Mouse (Mus musculus) cortical plate, adult 2 months (tissue): Measurements from ENCODE around the gene Lmod3. TPM values are rescaled to one million over a fixed set of nuclear protein-coding genes. Genes with fewer than 3 reads are reported as not detected.

Experiments used
- H3K27ac ChIP-seq: fragments of 200-500 bp; 2 replicates; pipeline ENCODE4 v1.5.1; 2012; ENCODE audit warnings: low read length, control low read depth, inconsistent platforms; ENCODE audit not compliant: insufficient read depth
- H3K4me1 ChIP-seq: fragments of 200-500 bp; 2 replicates; pipeline ENCODE4 v1.6.1; 2011; ENCODE audit warnings: low read length; ENCODE audit not compliant: control insufficient read depth, insufficient read depth
- H3K4me3 ChIP-seq: fragments of 200-500 bp; 2 replicates; pipeline ENCODE4 v1.5.1; 2011; ENCODE audit warnings: mild to moderate bottlenecking, low read length, control low read depth; ENCODE audit not compliant: insufficient read depth
- CTCF ChIP-seq: fragments of 200-500 bp; IDR thresholded peaks from 2 replicates; pipeline ENCODE4 v1.5.1; 2011; ENCODE audit warnings: mild to moderate bottlenecking, control low read depth, low read length; ENCODE audit not compliant: insufficient read depth; ENCODE audit errors: extremely low read depth
- POLR2A ChIP-seq: fragments of 200-500 bp; IDR thresholded peaks from 2 replicates; pipeline ENCODE4 v1.6.1; 2011; ENCODE audit warnings: mild to moderate bottlenecking, low read length, control low read depth; ENCODE audit not compliant: insufficient read depth; ENCODE audit errors: extremely low read depth
- polyA plus RNA-seq: library from polyadenylated mRNA; depleted of rRNA; stranded (reverse); fragments of >200 nt; gene quantifications from 2 replicates; pipeline ENCODE4 v1.2.3, GENCODE M21; 2012

Lmod3 gene
- polyA plus RNA-seq, 1 experiment, result 0.10 TPM

GRCm38 (mm10) chr6:97222321-97222720 lies 30.2 kb downstream of the Lmod3 start:
- TF ChIP-seq CTCF (no peak), POLR2A (no peak)
- H3K4me3 ChIP-seq, result no peak overlapping the region
- H3K4me1 ChIP-seq, result peaks cover 13% of the 10 kb centered on the region
- 0 out of 2 replicates have a peak overlapping the region, but pooled peaks have one; percentile 44 for H3K27ac ChIP-seq

DNA sequence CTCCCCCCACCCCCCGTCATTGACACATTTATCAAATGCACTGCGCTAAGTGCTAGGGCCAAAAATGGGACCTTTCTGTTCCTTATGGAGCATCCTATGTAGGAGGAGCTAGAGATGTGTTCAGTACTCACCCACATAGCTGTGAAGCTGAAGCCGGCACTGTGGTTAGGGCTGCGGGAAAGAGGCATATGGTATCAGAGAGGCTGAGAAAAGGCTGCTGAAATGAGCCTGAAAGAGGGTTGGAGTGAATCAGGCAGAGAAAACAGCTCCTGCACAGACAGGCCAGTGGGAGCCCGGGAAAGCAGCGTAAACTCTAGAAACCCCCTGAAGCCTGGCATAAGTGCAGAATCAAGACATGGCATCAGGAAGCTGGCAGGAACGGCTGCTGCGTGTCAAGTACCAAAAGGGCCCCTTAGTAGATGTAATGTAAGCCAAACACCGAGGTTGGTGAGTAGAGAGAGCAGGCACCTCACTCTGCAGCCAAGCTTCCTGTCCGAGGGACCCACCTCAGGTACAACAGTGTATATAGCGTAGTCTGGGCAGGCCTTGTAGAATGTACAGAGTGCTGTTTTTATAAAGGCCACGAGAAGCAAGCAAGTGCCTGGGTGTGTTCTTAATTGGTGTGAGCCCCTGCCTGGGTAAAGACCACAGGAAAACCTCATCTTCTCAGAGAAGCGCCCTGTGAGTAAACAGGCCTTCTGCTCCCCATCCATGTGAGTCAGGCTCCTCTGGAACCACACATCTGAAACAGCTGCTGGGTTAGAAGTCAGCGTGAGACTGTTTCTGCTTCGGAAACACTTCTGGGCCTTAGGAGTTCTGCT lies 31.1 kb downstream of the Lmod3 start:
- peak overlapping the region; percentile 44; the same call in 1 of the 2 replicates for H3K27ac ChIP-seq
- peak; percentile 40; the same call in 1 of the 2 replicates for TF ChIP-seq POLR2A
- TF ChIP-seq CTCF, result no peak
- no peak overlapping the region for H3K4me3 ChIP-seq
- H3K4me1 ChIP-seq, result peaks cover 13% of the 10 kb centered on the region

- no peak overlapping the region for H3K4me3 ChIP-seq
- no peak for TF ChIP-seq CTCF
- TF ChIP-seq POLR2A, result no peak
- H3K27ac ChIP-seq, result no peak overlapping the region
Measured at GRCm38 (mm10) chr6:97220672-97221071, 31.9 kb downstream of the Lmod3 start.

DNA sequence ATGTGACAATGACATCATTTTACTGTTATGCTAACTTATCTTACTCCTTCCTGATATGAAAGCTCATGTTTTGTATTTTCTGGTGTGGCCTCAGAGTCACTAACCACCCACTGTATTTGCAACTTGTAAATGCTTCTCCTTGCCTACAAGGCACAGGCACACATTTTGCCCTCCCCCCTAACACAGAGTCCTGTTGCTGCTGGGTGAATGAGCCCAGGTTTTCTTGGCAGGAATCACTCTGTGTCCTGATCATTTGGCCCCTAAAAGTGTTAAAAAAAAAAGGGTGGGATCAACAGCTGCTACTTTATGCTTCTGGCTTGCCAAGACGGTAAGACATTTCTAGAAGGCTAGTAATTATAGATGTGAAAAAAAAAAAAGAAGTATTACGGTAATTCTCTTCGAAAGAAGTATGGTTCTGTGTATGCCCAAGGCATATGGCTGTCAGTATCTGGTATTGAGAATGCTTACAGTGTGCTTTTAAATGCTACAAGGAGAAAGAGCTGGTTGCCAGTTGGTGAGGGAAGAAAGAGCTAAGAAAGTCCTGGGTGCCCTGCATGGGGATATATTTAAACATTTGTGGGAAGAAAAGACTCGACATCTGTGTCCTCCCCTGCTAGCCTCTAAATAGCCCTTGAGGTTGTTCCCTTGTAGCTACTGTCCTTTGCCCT lies 36.3 kb downstream of the Lmod3 start:
- Histone ChIP-seq H3K4me1 (peaks cover 5% of the 10 kb centered on the region), H3K27ac (no peak overlapping the region), H3K4me3 (no peak overlapping the region)
- no peak for TF ChIP-seq CTCF
- TF ChIP-seq POLR2A, result no peak

More at GRCm38 (mm10) chr6:97220672-97221071, 31.9 kb downstream of the Lmod3 start:
- peaks cover 11% of the 10 kb centered on the region for H3K4me1 ChIP-seq

- Histone ChIP-seq H3K27ac (no peak overlapping the region), H3K4me1 (peaks cover 3% of the 10 kb centered on the region; the same call in 1 of the 2 replicates), H3K4me3 (peak overlapping the region; percentile 97)
- TF ChIP-seq CTCF (no peak), POLR2A (no peak)
Measured at GRCm38 (mm10) chr6:97211981-97212380, 40.6 kb downstream of the Lmod3 start.

DNA sequence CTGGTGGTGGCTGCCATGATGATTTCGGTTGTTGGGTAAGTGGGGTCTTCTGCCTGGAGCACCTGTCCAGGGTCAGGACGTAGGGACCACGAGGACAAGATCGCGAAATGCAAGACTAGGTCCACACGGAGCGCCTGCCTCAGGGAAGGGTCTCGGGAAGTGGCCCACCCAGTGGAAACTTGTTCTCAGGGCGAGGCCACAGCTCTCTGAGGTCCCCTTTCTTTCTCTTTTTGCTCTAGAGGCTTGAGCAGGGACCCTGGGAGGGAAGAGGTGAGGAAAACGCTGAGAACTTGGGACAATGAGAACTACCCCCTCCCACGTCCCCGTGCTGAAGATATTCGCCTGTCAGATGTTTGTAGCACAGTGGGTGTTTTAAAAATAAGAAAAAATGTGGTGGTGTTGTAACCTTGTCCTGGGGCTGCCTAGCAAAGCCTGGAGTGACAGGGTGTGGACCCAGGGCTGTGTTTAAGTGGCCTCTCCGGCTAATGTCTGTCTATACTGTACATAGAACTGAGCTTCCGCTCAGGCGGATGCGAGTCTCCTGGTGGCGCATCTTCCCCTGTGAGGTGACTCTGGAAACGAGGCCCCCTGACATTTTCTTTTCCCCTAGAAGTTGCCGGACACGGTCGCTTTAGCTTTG lies 41.5 kb downstream of the Lmod3 start:
- H3K4me1 ChIP-seq, result peaks cover 3% of the 10 kb centered on the region; the same call in 1 of the 2 replicates
- peak overlapping the region; percentile 97 for H3K4me3 ChIP-seq
- TF ChIP-seq POLR2A, result no peak
- TF ChIP-seq CTCF, result no peak
- peak overlapping the region; percentile 83 for H3K27ac ChIP-seq

DNA sequence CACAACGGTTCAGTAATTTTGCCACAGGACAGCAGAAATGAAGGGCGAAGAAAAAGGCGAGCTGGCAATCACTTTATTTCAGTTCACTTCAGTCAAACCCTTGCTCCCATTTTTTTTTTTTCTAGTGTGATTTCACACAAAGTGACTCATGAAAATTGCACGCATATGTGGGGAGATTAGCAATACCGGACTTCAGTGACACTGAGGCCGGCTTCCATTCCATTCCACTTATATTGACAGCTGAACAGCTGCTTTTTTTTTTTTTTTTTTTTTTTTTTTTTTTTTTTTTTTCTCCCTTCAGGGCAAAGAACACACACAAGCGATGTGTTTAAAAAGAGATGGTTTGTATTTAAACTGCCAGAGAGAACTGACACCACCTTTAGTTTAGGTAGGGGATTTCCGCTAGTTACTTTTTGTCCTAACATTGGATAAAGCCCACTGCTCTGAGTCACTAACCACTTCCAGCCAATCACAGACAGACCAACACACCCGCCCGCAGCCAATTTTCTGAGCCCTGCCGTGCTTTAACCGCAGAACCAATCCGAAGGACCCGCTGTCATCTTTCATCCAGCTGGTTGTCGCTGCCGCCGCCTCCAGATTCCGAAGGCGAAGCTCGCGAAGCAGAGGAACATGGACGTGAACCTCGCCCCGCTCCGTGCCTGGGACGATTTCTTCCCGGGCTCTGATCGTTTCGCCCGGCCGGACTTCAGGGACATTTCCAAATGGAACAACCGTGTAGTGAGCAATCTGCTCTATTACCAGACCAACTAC lies 42.2 kb downstream of the Lmod3 start, which contains the start of gene Arl6ip5:
Gene Arl6ip5, plus strand, starts transcription at position 499 of the 771 bp plus-strand sequence.
- Histone ChIP-seq H3K4me3 (peak within 1 kb of the TSS; percentile 97), H3K27ac (peak within 1 kb of the TSS; percentile 83), H3K4me1 (peaks cover 3% of the 10 kb centered on the region; the same call in 1 of the 2 replicates)
- TF ChIP-seq POLR2A (peak; percentile 65; the same call in 1 of the 2 replicates), CTCF (no peak)

DNA sequence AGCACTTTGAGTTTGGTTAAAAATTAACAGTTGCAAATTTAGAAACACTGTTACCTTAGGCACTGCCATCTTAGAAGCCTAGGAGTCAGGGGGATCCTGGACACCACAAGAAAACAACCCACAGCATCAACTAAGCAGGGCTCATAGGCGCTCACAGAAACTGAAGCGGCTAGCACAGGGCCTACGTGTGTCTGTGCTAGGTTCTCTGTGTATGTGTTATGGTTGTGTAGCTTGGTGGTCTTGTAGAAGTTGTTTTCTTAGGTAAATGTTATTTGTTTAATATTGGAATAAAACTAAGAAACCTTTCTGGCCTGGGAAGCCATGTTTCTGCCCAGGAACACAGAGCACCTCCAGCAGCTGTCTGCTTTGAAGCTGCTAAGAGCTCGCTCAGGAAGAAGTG lies 42.8 kb downstream of the Lmod3 start:
- Histone ChIP-seq H3K4me3 (no peak overlapping the region), H3K27ac (no peak overlapping the region), H3K4me1 (peaks cover 3% of the 10 kb centered on the region; the same call in 1 of the 2 replicates)
- TF ChIP-seq CTCF (no peak), POLR2A (no peak)
